Mouse (Mus musculus) bone marrow macrophage, adult 2 months (primary cell): ENCODE data around the gene Comp.

Experiments
- CTCF ChIP-seq: IDR thresholded peaks from 2 replicates; pipeline ENCODE4 v1.5.1; 2012; ENCODE audit warnings: low read depth, mild to moderate bottlenecking, low read length, moderate library complexity
- POLR2A ChIP-seq: IDR thresholded peaks from 2 replicates; pipeline ENCODE4 v1.6.1; 2012; ENCODE audit warnings: mild to moderate bottlenecking, low read depth, low read length, borderline replicate concordance

- TF ChIP-seq POLR2A (no peak), CTCF (no peak)
Measured at GRCm38 (mm10) chr8:70375212-70375859, 2.0 kb downstream of the Comp start.
